Mouse (Mus musculus) CH12.LX (cell line): ENCODE data around the gene Chd9. TPM values are rescaled to one million over a fixed set of nuclear protein-coding genes. Genes with fewer than 3 reads are reported as not detected.

Experiments used
- DNase-seq: peaks from one replicate; pipeline ENCODE4 v3.0.0-alpha.2; 2013; ENCODE audit errors: extremely low read depth
- H3K27ac ChIP-seq: 2 replicates; pipeline ENCODE4 v1.5.1; 2012; ENCODE audit warnings: low read depth, mild to moderate bottlenecking, control low read depth, moderate library complexity; ENCODE audit not compliant: insufficient read depth
- H3K27me3 ChIP-seq: replicated peaks from 2 replicates; pipeline ENCODE3; 2012; ENCODE audit warnings: inconsistent platforms
- H3K36me3 ChIP-seq, 2 experiments: replicated peaks in 1 of 2; 2 replicates each; pipeline versions ENCODE3 to v1.6.1; 2012; ENCODE audit warnings: inconsistent platforms in 1 of 2, low read length in 1 of 2, mild to moderate bottlenecking in 1 of 2, mixed read lengths in 1 of 2, moderate library complexity in 1 of 2; ENCODE audit not compliant: control insufficient read depth in 1 of 2, insufficient read depth in 1 of 2
- H3K4me1 ChIP-seq, 2 experiments: 2 replicates each; pipeline ENCODE4 v1.6.1; 2012; ENCODE audit warnings: inconsistent platforms in 1 of 2, moderate library complexity in 1 of 2; ENCODE audit not compliant: insufficient read depth in 2 of 2, control insufficient read depth in 1 of 2
- H3K4me2 ChIP-seq: 2 replicates; pipeline ENCODE4 v1.6.1; 2012; ENCODE audit warnings: low read depth, mild to moderate bottlenecking, control low read depth; ENCODE audit not compliant: poor library complexity, insufficient read depth, severe bottlenecking
- H3K4me3 ChIP-seq, 3 experiments: fragments of 150-350 bp in 1 of 3; sonication (generic) in 1 of 3; replicated peaks in 1 of 3; 2 replicates each; pipeline versions ENCODE3 to v1.5.1; 2011 to 2012; ENCODE audit warnings: low read depth in 2 of 3, low read length in 2 of 3, mild to moderate bottlenecking in 2 of 3, moderate library complexity in 2 of 3, control low read depth in 1 of 3, improper control_type of control experiment in 1 of 3, inconsistent platforms in 1 of 3, mixed read lengths in 1 of 3; ENCODE audit not compliant: poor library complexity in 1 of 3
- H3K79me2 ChIP-seq: replicated peaks from 2 replicates; pipeline ENCODE4 v1.6.1; 2012; ENCODE audit warnings: mild to moderate bottlenecking, moderate library complexity; ENCODE audit not compliant: control insufficient read depth, poor library complexity, insufficient read depth, severe bottlenecking; ENCODE audit errors: extremely low read depth
- H3K9ac ChIP-seq: 2 replicates; pipeline ENCODE4 v1.6.1; 2012; ENCODE audit warnings: low read depth, mild to moderate bottlenecking, control low read depth, moderate library complexity; ENCODE audit not compliant: insufficient read depth
- H3K9me3 ChIP-seq: replicated peaks from 2 replicates; pipeline ENCODE3; 2012; ENCODE audit warnings: low read length, inconsistent platforms, mixed read lengths
- BHLHE40 ChIP-seq: IDR thresholded peaks from 2 replicates; pipeline ENCODE4 v1.6.1; 2011; ENCODE audit warnings: mild to moderate bottlenecking, low read depth, low read length, improper control_type of control experiment
- CHD1 ChIP-seq: IDR thresholded peaks from 2 replicates; pipeline ENCODE4 v1.6.1; 2012; ENCODE audit warnings: low read depth, low read length, improper control_type of control experiment, inconsistent platforms
- CHD2 ChIP-seq: IDR thresholded peaks from 2 replicates; pipeline ENCODE4 v1.6.1; 2011; ENCODE audit warnings: low read length, improper control_type of control experiment
- E2F4 ChIP-seq: IDR thresholded peaks from 2 replicates; pipeline ENCODE4 v1.6.1; 2011; ENCODE audit warnings: low read depth, low read length, improper control_type of control experiment; ENCODE audit not compliant: insufficient replicate concordance
- GABPA ChIP-seq: IDR thresholded peaks from 2 replicates; pipeline ENCODE4 v1.6.1; 2012; ENCODE audit warnings: low read depth, low read length, improper control_type of control experiment, inconsistent platforms; ENCODE audit not compliant: insufficient replicate concordance
- IRF4 ChIP-seq: IDR thresholded peaks from 2 replicates; pipeline ENCODE4 v1.6.1; 2014; ENCODE audit warnings: low read depth, mild to moderate bottlenecking, inconsistent platforms, low read length, improper control_type of control experiment
- KAT2A ChIP-seq: IDR thresholded peaks from 2 replicates; pipeline ENCODE4 v1.6.1; 2012; ENCODE audit warnings: low read length, improper control_type of control experiment, inconsistent platforms; ENCODE audit not compliant: insufficient replicate concordance
- MAX ChIP-seq: IDR thresholded peaks from 2 replicates; pipeline ENCODE4 v1.6.1; 2011; ENCODE audit warnings: low read length, improper control_type of control experiment
- MAZ ChIP-seq: IDR thresholded peaks from 2 replicates; pipeline ENCODE4 v1.6.1; 2012; ENCODE audit warnings: low read depth, mild to moderate bottlenecking, inconsistent platforms, low read length, improper control_type of control experiment, moderate library complexity
- MEF2A ChIP-seq: IDR thresholded peaks from 2 replicates; pipeline ENCODE4 v1.6.1; 2014; ENCODE audit warnings: low read depth, mild to moderate bottlenecking, inconsistent platforms, low read length, improper control_type of control experiment, borderline replicate concordance
- MXI1 ChIP-seq: IDR thresholded peaks from 2 replicates; pipeline ENCODE4 v1.6.1; 2011; ENCODE audit warnings: mild to moderate bottlenecking, low read depth, low read length, improper control_type of control experiment
- MYC ChIP-seq: IDR thresholded peaks from 2 replicates; pipeline ENCODE4 v1.6.1; 2011; ENCODE audit warnings: low read depth, mild to moderate bottlenecking, improper control_type of control experiment, low read length
- NELFE ChIP-seq: IDR thresholded peaks from 2 replicates; pipeline ENCODE4 v1.6.1; 2011; ENCODE audit warnings: low read depth, low read length, improper control_type of control experiment
- NRF1 ChIP-seq: IDR thresholded peaks from 2 replicates; pipeline ENCODE4 v1.6.1; 2014; ENCODE audit warnings: low read depth, mild to moderate bottlenecking, inconsistent platforms, low read length, improper control_type of control experiment, moderate library complexity
- POLR2AphosphoS2 ChIP-seq: IDR thresholded peaks from 2 replicates; pipeline ENCODE4 v1.6.1; 2011; ENCODE audit warnings: low read depth, low read length, improper control_type of control experiment
- RCOR1 ChIP-seq: conservative IDR thresholded peaks from 2 replicates; pipeline ENCODE4 v1.6.1; 2012; ENCODE audit warnings: low read depth, mild to moderate bottlenecking, inconsistent platforms, low read length, improper control_type of control experiment
- SMC3 ChIP-seq: IDR thresholded peaks from 2 replicates; pipeline ENCODE4 v1.6.1; 2011; ENCODE audit warnings: low read depth, low read length, improper control_type of control experiment
- TBP ChIP-seq: conservative IDR thresholded peaks from 2 replicates; pipeline ENCODE4 v1.6.1; 2011; ENCODE audit warnings: low read depth, low read length, improper control_type of control experiment
- UBTF ChIP-seq: IDR thresholded peaks from 2 replicates; pipeline ENCODE4 v1.6.1; 2012; ENCODE audit warnings: low read depth, mild to moderate bottlenecking, inconsistent platforms, low read length, improper control_type of control experiment, moderate library complexity
- USF1 ChIP-seq: IDR thresholded peaks from 2 replicates; pipeline ENCODE4 v1.6.1; 2014; ENCODE audit warnings: low read depth, mild to moderate bottlenecking, inconsistent platforms, low read length, improper control_type of control experiment
- USF2 ChIP-seq: conservative IDR thresholded peaks from 2 replicates; pipeline ENCODE4 v1.6.1; 2011; ENCODE audit warnings: low read depth, low read length, improper control_type of control experiment
- ZC3H11A ChIP-seq: IDR thresholded peaks from 2 replicates; pipeline ENCODE4 v1.6.1; 2012; ENCODE audit warnings: low read depth, mild to moderate bottlenecking, inconsistent platforms, low read length, improper control_type of control experiment
- ZMIZ1 ChIP-seq: IDR thresholded peaks from 2 replicates; pipeline ENCODE4 v1.6.1; 2012; ENCODE audit warnings: low read depth, mild to moderate bottlenecking, inconsistent platforms, low read length, improper control_type of control experiment
- dilution Hi-C: fragments of 300-500 bp; cut with MboI; formaldehyde crosslinking; loops from 2 replicates; pipeline ENCODE4 v1.14.3; 2020; ENCODE audit warnings: low sequenced_read_pairs; ENCODE audit not compliant: extremely low pct_unique_long_range_greater_than_20kb, extremely low pct_ligation_motif_present
- in situ Hi-C: fragments of 300-500 bp; cut with MboI; formaldehyde crosslinking; loops from 3 replicates; pipeline ENCODE4 v1.14.3; 2019; ENCODE audit warnings: low sequenced_read_pairs, low pct_ligation_motif_present, low pct_unique_long_range_greater_than_20kb, mixed read lengths
- polyA plus RNA-seq: library from polyadenylated mRNA; unstranded; fragments of >175 nt; gene quantifications from 2 replicates; pipeline ENCODE4 v1.2.1, GENCODE M21; 2012; ENCODE audit warnings: low read depth; ENCODE audit not compliant: insufficient read length
- total RNA-seq, 2 experiments: library from RNA; depleted of rRNA; stranded (reverse); fragments of 300-350 nt in 1 of 2; fragments of >200 nt in 1 of 2; gene quantifications; 2 replicates each; pipeline ENCODE4 v1.2.3; 2012 to 2014

Gene Chd9
- total and polyA plus RNA-seq, 3 experiments, result 12.7 to 188 (median 15.1) TPM

DNA sequence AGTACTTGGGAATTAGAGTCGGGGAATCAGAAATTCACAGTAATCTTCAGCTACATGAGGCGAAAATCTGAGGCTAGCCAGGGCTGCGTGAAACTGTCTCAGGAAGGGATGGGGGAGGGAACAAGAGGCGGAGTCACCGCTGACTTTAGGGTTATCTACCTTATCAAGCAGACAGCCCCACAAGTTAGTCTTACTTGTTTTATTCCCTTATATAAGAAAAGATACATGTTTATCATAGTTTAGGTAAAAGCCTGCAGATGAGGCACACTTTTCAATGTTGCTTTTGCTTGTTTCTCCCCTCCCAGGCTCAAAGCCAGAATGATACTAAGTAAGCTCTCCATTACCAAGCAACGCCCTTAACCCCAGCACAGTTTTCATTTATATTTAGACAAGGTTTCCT, 50.4 kb downstream of the Chd9 start:
- H3K9me3 ChIP-seq, result no peaks in the 10 kb centered on the region
- TF ChIP-seq E2F4 (no peak), KAT2A (no peak), NRF1 (no peak), RCOR1 (no peak), GABPA (no peak), MAX (no peak), ZC3H11A (no peak), MXI1 (no peak), POLR2AphosphoS2 (no peak), MEF2A (no peak), CHD2 (no peak), UBTF (no peak), IRF4 (no peak), NELFE (no peak), MYC (no peak), SMC3 (no peak), BHLHE40 (no peak)
- no peak overlapping the region for H3K27ac ChIP-seq
- H3K4me1 ChIP-seq, result peaks cover 9 to 35% of the 10 kb centered on the region in 2 experiments; a peak in 3 of 4 replicates
- dilution Hi-C loops (no loop called here), in situ Hi-C loops (no loop called here)
- H3K27me3 ChIP-seq, result no peaks in the 10 kb centered on the region
- no peaks in the 10 kb centered on the region for H3K79me2 ChIP-seq
- no peak for DNase-seq
- peaks cover 0 to 11% of the 10 kb centered on the region in 2 experiments for H3K36me3 ChIP-seq
- no peak overlapping the region for H3K4me3 ChIP-seq
- H3K4me2 ChIP-seq, result no peak overlapping the region
- H3K9ac ChIP-seq, result no peak overlapping the region

DNA sequence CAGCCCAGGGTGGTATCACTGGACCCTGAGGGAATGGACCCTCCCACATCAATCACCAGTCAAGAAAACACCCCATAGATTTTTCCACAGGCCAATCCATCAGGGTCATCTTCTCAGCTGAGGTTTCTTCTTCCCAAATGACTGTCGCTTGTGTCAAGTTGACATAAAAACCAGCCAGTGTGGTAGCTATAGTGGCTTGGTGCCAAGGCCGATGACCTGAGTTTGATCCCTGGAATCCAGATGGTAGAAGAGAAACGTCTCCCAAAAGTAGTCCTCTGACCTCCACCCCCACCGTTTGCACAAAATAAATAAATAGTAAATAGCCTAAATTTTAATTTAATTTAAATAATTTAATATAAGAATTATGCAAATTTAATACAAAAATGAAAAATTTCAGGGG, 51.9 kb downstream of the Chd9 start:
- in situ Hi-C loops, result no loop called here
- dilution Hi-C loops, result no loop called here
- TF ChIP-seq MAZ (no peak), SMC3 (no peak), GABPA (no peak), IRF4 (no peak), CHD1 (no peak), USF2 (no peak), RCOR1 (no peak), NRF1 (no peak), USF1 (no peak), POLR2AphosphoS2 (no peak), CHD2 (no peak), TBP (no peak), ZMIZ1 (no peak), MAX (no peak), NELFE (no peak)

More for the DNA sequence above, 51.9 kb downstream of the Chd9 start:
- H3K4me1 ChIP-seq, result peaks cover 9 to 37% of the 10 kb centered on the region in 2 experiments; a peak in 3 of 4 replicates
- no peaks in the 10 kb centered on the region for H3K79me2 ChIP-seq
- peaks cover 0 to 9% of the 10 kb centered on the region in 2 experiments for H3K36me3 ChIP-seq
- no peaks in the 10 kb centered on the region for H3K27me3 ChIP-seq
- no peak overlapping the region for H3K4me3 ChIP-seq
- DNase-seq, result no peak
- H3K27ac ChIP-seq, result no peak overlapping the region
- no peak overlapping the region for H3K9ac ChIP-seq
- no peak overlapping the region for H3K4me2 ChIP-seq
- no peaks in the 10 kb centered on the region for H3K9me3 ChIP-seq
